Mouse (Mus musculus) MEL (cell line): ENCODE measurements around the gene Lin37. TPM values are rescaled to one million over a fixed set of nuclear protein-coding genes. Genes with fewer than 3 reads are reported as not detected.

Experiments used
- DNase-seq: peaks from one replicate; pipeline ENCODE4 v3.0.0; 2011; ENCODE audit warnings: low read depth, low spot score
- H3K27ac ChIP-seq: 2 replicates; pipeline ENCODE4 v1.5.1; 2012; ENCODE audit warnings: low read depth, mild to moderate bottlenecking, control low read depth, low read length, moderate library complexity; ENCODE audit not compliant: control insufficient read depth
- H3K27me3 ChIP-seq, 2 experiments: fragments of 150-350 bp in 1 of 2; sonication (generic) in 1 of 2; 2 replicates each; pipeline ENCODE4 v1.6.1; 2012; ENCODE audit warnings: low read length in 2 of 2, mild to moderate bottlenecking in 2 of 2, improper control_type of control experiment in 1 of 2, moderate library complexity in 1 of 2; ENCODE audit not compliant: insufficient read depth in 2 of 2, control insufficient read depth in 1 of 2
- H3K36me3 ChIP-seq, 2 experiments: 2 replicates each; pipeline ENCODE4 v1.6.1; 2012 to 2014; ENCODE audit warnings: low read length in 2 of 2, improper control_type of control experiment in 1 of 2, inconsistent platforms in 1 of 2, mild to moderate bottlenecking in 1 of 2; ENCODE audit not compliant: insufficient read depth in 2 of 2, control insufficient read depth in 1 of 2
- H3K4me1 ChIP-seq, 2 experiments: fragments of 150-350 bp in 1 of 2; sonication (generic) in 1 of 2; 2 replicates each; pipeline ENCODE4 v1.6.1; 2012; ENCODE audit warnings: low read length in 2 of 2, improper control_type of control experiment in 1 of 2, mild to moderate bottlenecking in 1 of 2; ENCODE audit not compliant: insufficient read depth in 2 of 2, control insufficient read depth in 1 of 2
- H3K4me3 ChIP-seq, 2 experiments: fragments of 150-350 bp in 1 of 2; sonication (generic) in 1 of 2; 2 replicates each; pipeline ENCODE4 v1.5.1; 2012; ENCODE audit warnings: low read depth in 2 of 2, low read length in 2 of 2, mild to moderate bottlenecking in 2 of 2, moderate library complexity in 2 of 2, control low read depth in 1 of 2, improper control_type of control experiment in 1 of 2; ENCODE audit not compliant: control insufficient read depth in 1 of 2, insufficient read depth in 1 of 2
- H3K79me2 ChIP-seq: 2 replicates; pipeline ENCODE4 v1.6.1; 2012; ENCODE audit warnings: mild to moderate bottlenecking, low read length, moderate library complexity; ENCODE audit not compliant: control insufficient read depth, poor library complexity, insufficient read depth
- H3K9ac ChIP-seq: 2 replicates; pipeline ENCODE4 v1.6.1; 2012; ENCODE audit warnings: low read depth, mild to moderate bottlenecking, control low read depth, low read length, moderate library complexity; ENCODE audit not compliant: control insufficient read depth, poor library complexity, severe bottlenecking
- H3K9me3 ChIP-seq: fragments of 150-350 bp; sonication (generic); replicated peaks from 2 replicates; pipeline ENCODE4 v1.6.1; 2012; ENCODE audit warnings: mild to moderate bottlenecking, low read length, improper control_type of control experiment, moderate library complexity; ENCODE audit not compliant: insufficient read depth
- CHD1 ChIP-seq: IDR thresholded peaks from 2 replicates; pipeline ENCODE4 v1.6.1; 2012; ENCODE audit warnings: low read depth, mild to moderate bottlenecking, inconsistent platforms, low read length, improper control_type of control experiment
- CTCF ChIP-seq, 3 experiments: IDR thresholded peaks in 2 of 3; conservative IDR thresholded peaks in 1 of 3; 2 replicates each; pipeline ENCODE4 v1.5.1; 2011 to 2012; ENCODE audit warnings: low read length in 3 of 3, low read depth in 2 of 3, mild to moderate bottlenecking in 2 of 3, improper control_type of control experiment in 1 of 3, inconsistent platforms in 1 of 3, mixed read lengths in 1 of 3, moderate library complexity in 1 of 3; ENCODE audit not compliant: control insufficient read depth in 1 of 3, insufficient read depth in 1 of 3, poor library complexity in 1 of 3, severe bottlenecking in 1 of 3
- E2F4 ChIP-seq: IDR thresholded peaks from 2 replicates; pipeline ENCODE4 v1.6.1; 2011; ENCODE audit warnings: low read depth, low read length, improper control_type of control experiment, borderline replicate concordance
- ELF1 ChIP-seq: IDR thresholded peaks from 2 replicates; pipeline ENCODE4 v1.6.1; 2014; ENCODE audit warnings: low read depth, mild to moderate bottlenecking, inconsistent platforms, low read length, improper control_type of control experiment, moderate library complexity
- ETS1 ChIP-seq: IDR thresholded peaks from 2 replicates; pipeline ENCODE4 v1.6.1; 2012; ENCODE audit warnings: low read depth, mild to moderate bottlenecking, inconsistent platforms, low read length, improper control_type of control experiment, moderate library complexity
- GABPA ChIP-seq: IDR thresholded peaks from 2 replicates; pipeline ENCODE4 v1.6.1; 2012; ENCODE audit warnings: low read depth, mild to moderate bottlenecking, inconsistent platforms, low read length, improper control_type of control experiment, moderate library complexity
- GATA1 ChIP-seq: IDR thresholded peaks from 2 replicates; pipeline ENCODE4 v1.6.1; 2011; ENCODE audit warnings: low read depth, low read length, improper control_type of control experiment
- HCFC1 ChIP-seq: IDR thresholded peaks from 2 replicates; pipeline ENCODE4 v1.6.1; 2012; ENCODE audit warnings: low read depth, mild to moderate bottlenecking, inconsistent platforms, low read length, improper control_type of control experiment, moderate library complexity
- KAT2A ChIP-seq: conservative IDR thresholded peaks from 2 replicates; pipeline ENCODE4 v1.6.1; 2012; ENCODE audit warnings: low read depth, low read length, improper control_type of control experiment, inconsistent platforms
- MAFK ChIP-seq: IDR thresholded peaks from 2 replicates; pipeline ENCODE4 v1.6.1; 2011; ENCODE audit warnings: low read depth, mild to moderate bottlenecking, low read length, improper control_type of control experiment, borderline replicate concordance
- MAX ChIP-seq: IDR thresholded peaks from 2 replicates; pipeline ENCODE4 v1.6.1; 2011; ENCODE audit warnings: low read length, improper control_type of control experiment
- MEF2A ChIP-seq: IDR thresholded peaks from 2 replicates; pipeline ENCODE4 v1.6.1; 2014; ENCODE audit warnings: low read depth, mild to moderate bottlenecking, inconsistent platforms, low read length, improper control_type of control experiment; ENCODE audit not compliant: poor library complexity, insufficient replicate concordance, severe bottlenecking; ENCODE audit errors: extremely low read depth
- MXI1 ChIP-seq: IDR thresholded peaks from 2 replicates; pipeline ENCODE4 v1.6.1; 2011; ENCODE audit warnings: mild to moderate bottlenecking, low read depth, low read length, improper control_type of control experiment
- NELFE ChIP-seq: IDR thresholded peaks from 2 replicates; pipeline ENCODE4 v1.6.1; 2011; ENCODE audit warnings: low read depth, low read length, improper control_type of control experiment
- NRF1 ChIP-seq: IDR thresholded peaks from 2 replicates; pipeline ENCODE4 v1.6.1; 2014; ENCODE audit warnings: low read depth, mild to moderate bottlenecking, inconsistent platforms, low read length, improper control_type of control experiment, moderate library complexity; ENCODE audit not compliant: poor library complexity, insufficient read depth, severe bottlenecking
- POLR2A ChIP-seq, 2 experiments: IDR thresholded peaks; 2 replicates each; pipeline ENCODE4 v1.6.1; 2011 to 2012; ENCODE audit warnings: low read length in 2 of 2, mild to moderate bottlenecking in 2 of 2, control low read depth in 1 of 2, improper control_type of control experiment in 1 of 2, low read depth in 1 of 2, moderate library complexity in 1 of 2; ENCODE audit not compliant: control insufficient read depth in 1 of 2, insufficient read depth in 1 of 2, poor library complexity in 1 of 2
- POLR2AphosphoS2 ChIP-seq: IDR thresholded peaks from 2 replicates; pipeline ENCODE4 v1.6.1; 2011; ENCODE audit warnings: low read length, improper control_type of control experiment
- RAD21 ChIP-seq: IDR thresholded peaks from 2 replicates; pipeline ENCODE4 v1.6.1; 2011; ENCODE audit warnings: mild to moderate bottlenecking, low read depth, low read length, improper control_type of control experiment
- RCOR1 ChIP-seq: IDR thresholded peaks from 2 replicates; pipeline ENCODE4 v1.6.1; 2012; ENCODE audit warnings: low read depth, mild to moderate bottlenecking, inconsistent platforms, low read length, improper control_type of control experiment
- SIN3A ChIP-seq: IDR thresholded peaks from 2 replicates; pipeline ENCODE4 v1.6.1; 2012; ENCODE audit warnings: low read length, improper control_type of control experiment, inconsistent platforms
- TAL1 ChIP-seq: IDR thresholded peaks from 2 replicates; pipeline ENCODE4 v1.6.1; 2012; ENCODE audit warnings: mild to moderate bottlenecking, inconsistent platforms, low read length, moderate library complexity, mixed read lengths
- UBTF ChIP-seq: IDR thresholded peaks from 2 replicates; pipeline ENCODE4 v1.6.1; 2012; ENCODE audit warnings: low read depth, mild to moderate bottlenecking, inconsistent platforms, low read length, improper control_type of control experiment, moderate library complexity, borderline replicate concordance; ENCODE audit not compliant: insufficient read depth
- USF1 ChIP-seq: IDR thresholded peaks from 2 replicates; pipeline ENCODE4 v1.6.1; 2014; ENCODE audit warnings: low read depth, mild to moderate bottlenecking, inconsistent platforms, low read length, improper control_type of control experiment, moderate library complexity
- ZC3H11A ChIP-seq: IDR thresholded peaks from 2 replicates; pipeline ENCODE4 v1.6.1; 2012; ENCODE audit warnings: low read depth, mild to moderate bottlenecking, inconsistent platforms, low read length, improper control_type of control experiment
- ZKSCAN1 ChIP-seq: IDR thresholded peaks from 2 replicates; pipeline ENCODE4 v1.6.1; 2012; ENCODE audit warnings: low read depth, mild to moderate bottlenecking, inconsistent platforms, low read length, improper control_type of control experiment, moderate library complexity
- ZMIZ1 ChIP-seq: IDR thresholded peaks from 2 replicates; pipeline ENCODE4 v1.6.1; 2012; ENCODE audit warnings: low read depth, mild to moderate bottlenecking, inconsistent platforms, low read length, improper control_type of control experiment, moderate library complexity
- ZNF384 ChIP-seq: IDR thresholded peaks from 2 replicates; pipeline ENCODE4 v1.6.1; 2012; ENCODE audit warnings: low read depth, mild to moderate bottlenecking, inconsistent platforms, low read length, improper control_type of control experiment
- polyA plus RNA-seq, 2 experiments: library from polyadenylated mRNA; stranded (reverse) in 1 of 2; unstranded in 1 of 2; fragments of >175 nt in 1 of 2; fragments of >200 nt in 1 of 2; gene quantifications; 2 replicates each; pipeline versions ENCODE4 v1.2.1 to v1.2.4; 2012; ENCODE audit warnings: low replicate concordance in 2 of 2, low read depth in 1 of 2; ENCODE audit not compliant: insufficient read length in 2 of 2, insufficient read depth in 1 of 2, missing spikeins in 1 of 2
- total RNA-seq: library from RNA; depleted of rRNA; stranded (reverse); fragments of 300-350 nt; gene quantifications from 2 replicates; pipeline ENCODE4 v1.2.3, GENCODE M21; 2012

Gene Lin37
- total and polyA plus RNA-seq, 3 experiments = 10.9 to 49.8 TPM; not detected in 1

DNA sequence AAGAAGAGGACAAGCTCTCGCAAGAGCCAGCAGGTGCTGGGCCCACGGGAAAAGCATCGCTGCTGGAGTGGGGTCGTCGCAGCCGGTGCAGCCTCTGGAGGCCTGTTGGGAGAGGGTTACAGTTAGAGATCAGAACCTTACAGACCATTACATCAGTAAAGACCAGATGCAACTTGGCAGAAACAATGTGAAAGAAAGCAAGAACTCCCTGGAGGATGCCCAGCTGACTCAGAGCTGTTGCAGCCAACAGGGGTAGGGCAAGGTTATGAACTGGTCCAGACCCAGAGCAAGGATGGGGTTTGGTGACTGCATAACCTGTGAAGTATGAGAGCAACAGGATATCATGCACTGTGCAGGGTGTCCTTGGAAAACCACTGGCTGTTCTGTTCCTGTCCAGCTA lies 35.2 kb downstream of the Lin37 start:
- Histone ChIP-seq H3K27me3 (no peaks in the 10 kb centered on the region), H3K79me2 (no peaks in the 10 kb centered on the region), H3K9ac (no peak overlapping the region), H3K27ac (no peak overlapping the region), H3K9me3 (no peaks in the 10 kb centered on the region), H3K36me3 (no peaks in the 10 kb centered on the region), H3K4me3 (no peak overlapping the region), H3K4me1 (no peaks in the 10 kb centered on the region)
- DNase-seq = no peak
- TF ChIP-seq GABPA (no peak), RAD21 (no peak), TAL1 (no peak), MAFK (no peak), ETS1 (no peak), MXI1 (no peak), ZC3H11A (no peak), POLR2A (IDR thresholded peaks at IDR 0.05; ENCODE audit: control insufficient read depth in 1 of 2, insufficient read depth in 1 of 2, low read depth in 1 of 2, low read length in 2 of 2, poor library complexity in 1 of 2) (no peak), KAT2A (no peak), HCFC1 (no peak), CHD1 (no peak), ZKSCAN1 (no peak)

DNA sequence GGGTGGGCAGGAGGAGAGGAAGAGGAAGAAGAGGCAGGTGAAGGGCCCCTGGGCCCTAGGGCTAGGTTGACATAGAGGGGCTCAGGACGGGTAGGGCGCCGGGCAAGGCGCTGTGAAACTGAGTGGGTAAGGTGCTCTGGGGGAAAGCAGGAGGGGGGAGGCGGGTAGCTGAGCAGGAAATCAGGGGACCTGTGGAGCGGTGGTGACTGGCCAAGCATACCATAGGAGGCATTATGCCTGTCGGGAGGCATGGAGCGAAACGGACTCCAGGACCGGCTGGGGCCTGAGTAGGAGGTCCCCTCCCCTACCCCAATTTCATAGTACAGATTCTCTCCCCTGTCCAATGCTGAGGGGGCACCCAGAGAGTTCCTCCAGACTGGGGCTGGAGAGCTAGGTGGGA lies 36.8 kb downstream of the Lin37 start:
- Histone ChIP-seq H3K79me2 (no peaks in the 10 kb centered on the region), H3K9ac (no peak overlapping the region), H3K36me3 (no peaks in the 10 kb centered on the region), H3K4me3 (no peak overlapping the region), H3K27me3 (no peaks in the 10 kb centered on the region), H3K9me3 (no peaks in the 10 kb centered on the region), H3K4me1 (no peaks in the 10 kb centered on the region), H3K27ac (no peak overlapping the region)
- no peak for DNase-seq
- TF ChIP-seq KAT2A = no peak
- TF ChIP-seq POLR2AphosphoS2 = no peak
- TF ChIP-seq ZKSCAN1 = no peak
- TF ChIP-seq GATA1 = no peak
- no peak for TF ChIP-seq CHD1

DNA sequence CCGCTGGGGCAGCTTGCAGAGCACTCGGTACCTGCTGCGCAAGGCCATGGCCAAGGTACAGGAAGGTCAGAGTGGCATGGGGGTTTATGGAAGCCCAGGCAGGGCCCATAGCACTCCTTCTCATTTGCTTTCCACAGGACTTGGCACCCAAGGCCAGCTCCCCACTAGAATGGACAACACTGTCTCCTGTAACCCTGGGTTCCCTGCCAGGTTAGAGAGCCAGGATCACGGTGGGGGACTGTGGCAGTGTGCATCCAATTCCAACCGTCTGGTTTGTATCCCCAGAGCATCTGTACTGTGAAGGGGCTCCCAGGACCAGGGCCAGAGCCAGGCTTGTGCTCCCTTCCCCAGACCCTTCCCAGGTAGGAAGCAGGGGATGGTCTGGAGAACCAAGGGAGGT lies 38.8 kb downstream of the Lin37 start:
- H3K4me3 ChIP-seq = no peak overlapping the region
- H3K36me3 ChIP-seq = no peaks in the 10 kb centered on the region
- no peaks in the 10 kb centered on the region for H3K4me1 ChIP-seq
- no peaks in the 10 kb centered on the region for H3K79me2 ChIP-seq
- no peak for TF ChIP-seq NRF1
- TF ChIP-seq ZNF384 = no peak
- no peak for TF ChIP-seq MAX
- no peak for TF ChIP-seq ZMIZ1
- no peak for TF ChIP-seq NELFE
- no peak for TF ChIP-seq UBTF
- no peak for TF ChIP-seq USF1
- TF ChIP-seq E2F4 = no peak
- no peak for TF ChIP-seq SIN3A
- TF ChIP-seq RCOR1 = no peak
- no peak for TF ChIP-seq MEF2A
- no peak for TF ChIP-seq MAFK
- TF ChIP-seq POLR2AphosphoS2 = no peak
- no peak for TF ChIP-seq CTCF (IDR thresholded peaks at IDR 0.05 in 2 of 3, conservative IDR thresholded peaks at IDR 0.05 in 1 of 3; ENCODE audit: control insufficient read depth in 1 of 3, insufficient read depth in 1 of 3, low read depth in 2 of 3, low read length in 3 of 3, poor library complexity in 1 of 3, severe bottlenecking in 1 of 3)
- TF ChIP-seq TAL1 = no peak
- no peak for TF ChIP-seq ELF1
- no peaks in the 10 kb centered on the region for H3K9me3 ChIP-seq
- no peak overlapping the region for H3K9ac ChIP-seq
- no peak for DNase-seq
- H3K27ac ChIP-seq = no peak overlapping the region
- H3K27me3 ChIP-seq = no peaks in the 10 kb centered on the region
